Mouse (Mus musculus): ENCODE measurements at regions not wholly inside any gene's neighbourhood (a gene's known extent, or its start where the extent isn't known, plus 50 kb on each side); places are given as distances from the start of the nearest gene placed in this dataset.

DNA sequence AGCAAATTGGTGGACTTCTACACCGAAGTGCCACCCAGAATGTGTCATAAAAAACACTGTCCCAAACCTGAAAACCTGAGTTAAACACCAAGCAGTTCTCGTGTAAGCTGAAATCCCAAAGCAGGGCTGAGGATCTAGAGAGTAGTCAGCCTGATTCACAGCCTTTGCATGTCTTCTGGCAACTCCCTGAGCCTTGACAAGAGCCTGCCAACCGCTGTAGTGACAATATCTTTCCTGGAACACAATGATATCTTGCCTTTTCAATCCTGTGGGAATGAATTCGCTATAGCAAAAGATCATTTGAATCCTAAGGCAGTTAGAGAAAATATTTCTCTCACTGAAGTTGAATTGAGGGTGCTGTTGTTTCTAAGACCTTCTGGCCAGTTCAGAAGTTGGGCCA lies 110.4 kb downstream of the Tbx19 start:
- TF ChIP-seq CTCF (IDR thresholded peaks at IDR 0.05; ENCODE audit: low read depth, low read length) (no peak), POLR2A (IDR thresholded peaks at IDR 0.05; ENCODE audit: borderline replicate concordance, low read depth, low read length) (no peak)

All from bone marrow macrophage, adult 2 months (primary cell).